Mouse (Mus musculus): ENCODE results near the gene Bid.
"Not testable (repeated sequence)": the region's sequence is repeated elsewhere in the genome, so short reads cannot be mapped to it uniquely, and the experiment has no call there.

Bid gene

DNA sequence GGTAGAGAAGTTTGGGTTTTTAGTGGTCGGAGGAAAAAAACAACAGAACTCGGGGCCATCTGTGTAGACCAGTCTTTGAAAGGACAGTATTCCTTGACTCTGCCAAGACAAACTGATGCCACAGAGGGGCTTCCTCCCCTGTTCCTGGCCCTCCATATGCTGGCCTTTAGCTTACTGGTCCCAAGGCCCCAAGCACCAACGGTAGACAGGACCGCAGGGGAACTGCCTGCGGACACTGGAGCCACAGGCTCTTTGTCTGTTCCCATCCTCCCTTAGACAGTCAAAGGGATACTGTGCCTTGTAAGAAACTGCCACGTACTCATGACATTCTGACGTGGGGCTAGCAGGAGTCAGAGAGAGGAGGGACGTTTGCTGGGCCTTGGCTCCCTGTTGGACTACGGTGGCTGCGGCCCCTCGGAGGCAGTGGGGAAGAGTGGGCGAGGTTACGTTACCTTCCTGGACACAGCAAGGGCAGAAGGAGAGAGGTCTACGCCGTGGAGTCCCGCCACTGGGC, 20.5 kb upstream of the Bid start:
- DNase-seq (ENCODE audit: low read depth, low spot score): no peak

GRCm38 (mm10) chr6:120934176-120934575, 17.5 kb upstream of the Bid start:
- DNase-seq (ENCODE audit: low read depth, low spot score): no peak

DNA sequence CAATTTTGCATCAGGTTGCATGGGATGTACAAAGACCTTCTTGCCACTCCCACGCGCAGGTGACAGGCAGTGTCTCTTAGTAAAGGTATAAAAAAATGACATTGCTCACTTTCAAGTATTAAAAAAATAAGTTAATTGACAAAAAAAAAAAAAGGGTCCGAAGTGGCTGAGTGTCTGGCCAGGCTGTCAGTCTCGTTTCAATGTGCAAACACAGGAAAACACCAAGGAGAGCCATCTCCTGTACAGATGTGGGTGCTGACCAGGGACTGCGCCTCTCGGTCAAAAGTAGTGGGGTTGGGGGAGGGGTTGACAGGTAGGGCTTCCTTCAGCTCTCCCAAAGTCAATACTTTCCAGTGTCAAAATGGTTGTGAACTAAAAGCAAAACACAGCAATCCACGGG, 17.0 kb upstream of the Bid start:
- no peak for DNase-seq (ENCODE audit: low read depth, low spot score)

DNA sequence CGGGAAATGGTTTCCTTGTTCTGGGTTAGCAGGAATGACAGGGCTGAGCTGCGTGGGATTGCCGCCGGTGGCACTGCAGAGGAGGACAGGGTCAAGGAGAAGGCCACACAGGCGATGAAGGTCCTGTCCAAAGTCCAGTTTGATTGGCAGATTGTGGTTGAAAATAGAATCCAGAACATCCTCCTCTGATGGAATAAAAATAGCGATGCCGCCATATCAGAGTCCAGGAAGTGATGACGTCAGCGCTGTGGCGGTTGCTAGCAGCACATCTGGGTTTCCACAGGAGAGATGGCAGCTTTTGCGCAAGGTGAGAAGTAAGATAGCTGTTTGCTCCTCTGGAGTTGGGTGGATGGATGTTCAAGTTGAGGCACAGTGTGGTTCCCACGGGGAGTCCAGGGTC, 15.9 kb upstream of the Bid start:
- no peak for DNase-seq (ENCODE audit: low read depth, low spot score)

DNA sequence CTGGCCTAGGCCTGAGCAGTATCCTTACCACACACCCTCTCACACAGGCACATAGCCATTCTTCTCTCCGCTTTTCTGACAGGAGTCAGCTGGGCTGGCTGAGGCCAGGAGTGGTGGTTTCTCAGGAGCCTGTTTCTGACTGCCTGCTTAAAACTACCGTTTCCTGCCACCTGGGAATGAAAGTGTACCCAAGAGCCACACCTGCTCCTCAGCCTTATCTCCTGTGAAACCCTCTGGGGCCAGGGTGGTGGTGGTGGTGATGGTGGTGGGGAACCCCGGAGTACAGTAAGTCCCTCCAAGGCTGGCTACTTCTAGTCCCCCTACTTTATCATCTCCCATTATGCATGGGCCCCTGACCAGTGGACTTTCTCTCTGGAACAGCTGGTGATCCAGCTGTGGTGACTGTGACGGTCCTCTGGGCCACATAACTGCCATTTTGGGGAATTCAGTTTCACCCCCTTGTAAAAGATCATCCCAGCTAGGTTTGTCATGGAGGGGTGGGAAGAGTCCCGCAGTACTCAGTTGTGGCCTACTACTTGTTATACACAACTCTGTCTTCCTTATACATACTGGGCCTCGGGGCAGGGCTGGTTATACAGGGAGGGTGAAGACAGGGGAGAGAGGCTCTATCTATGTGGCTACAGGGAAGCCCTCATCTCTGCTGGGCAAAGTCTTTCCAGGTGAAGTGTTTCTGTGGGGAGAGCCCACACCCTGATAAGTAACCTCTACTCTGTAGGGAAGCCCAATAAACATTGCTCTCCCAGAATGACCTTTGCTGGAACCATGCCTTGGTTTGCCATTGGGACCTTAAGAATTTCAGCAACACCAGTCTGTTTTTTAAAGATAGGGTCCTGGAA, 14.0 kb upstream of the Bid start:
- DNase-seq (ENCODE audit: low read depth, low spot score): no peak

GRCm38 (mm10) chr6:120929421-120929820, 12.8 kb upstream of the Bid start:
- DNase-seq (ENCODE audit: low read depth, low spot score): no peak

DNA sequence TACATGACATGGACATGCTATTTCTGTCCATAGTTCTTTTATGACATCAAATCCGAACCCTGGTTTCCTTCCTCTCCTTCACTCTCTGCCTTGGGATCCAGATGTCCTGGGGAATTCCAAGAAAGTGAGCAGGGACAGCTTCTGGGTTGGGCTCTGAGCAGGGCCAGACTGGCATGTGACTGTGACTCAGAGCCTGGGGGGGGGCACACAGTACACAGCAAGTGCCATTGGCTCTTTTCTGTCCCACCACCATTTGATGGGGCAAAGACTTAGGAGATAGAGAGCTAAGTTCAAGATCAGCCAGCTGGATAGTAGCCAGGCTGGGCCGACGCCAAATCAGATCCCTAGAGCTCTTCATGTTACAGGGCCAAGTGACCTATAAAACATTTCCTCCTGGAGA, 11.1 kb upstream of the Bid start:
- no peak for DNase-seq (ENCODE audit: low read depth, low spot score)

DNA sequence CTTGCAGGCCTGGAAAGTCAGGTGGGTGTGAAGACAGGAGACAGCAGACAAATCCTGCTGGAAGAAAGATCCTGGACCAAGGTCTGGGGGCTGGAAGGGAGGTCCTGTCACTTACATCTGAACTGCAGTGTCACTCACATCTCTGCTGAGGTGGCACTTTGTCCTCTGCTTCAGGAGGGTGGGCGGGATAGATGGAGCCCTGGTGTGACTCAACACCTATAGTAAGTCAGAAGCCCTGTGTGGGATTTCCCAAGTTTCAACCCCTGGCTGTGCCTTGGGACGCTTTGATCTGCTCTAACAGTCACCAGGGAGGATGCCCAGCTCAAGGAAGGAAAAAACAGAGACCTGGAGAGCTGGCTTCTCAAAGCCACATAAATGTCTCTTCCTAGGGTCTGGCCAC, 10.2 kb upstream of the Bid start:
- DNase-seq (ENCODE audit: low read depth, low spot score): no peak

GRCm38 (mm10) chr6:120924791-120925321, 8.2 kb upstream of the Bid start:
- not testable (repeated sequence) for DNase-seq (ENCODE audit: low read depth, low spot score)

- DNase-seq (ENCODE audit: low read depth, low spot score): no peak
Measured at GRCm38 (mm10) chr6:120917975-120918374, 1.3 kb upstream of the Bid start.

- DNase-seq (ENCODE audit: low read depth, low spot score): not testable (repeated sequence)
Measured at GRCm38 (mm10) chr6:120916972-120917881, 574 bp upstream of the Bid start.

GRCm38 (mm10) chr6:120915649-120915975, 1.0 kb downstream of the Bid start:
- DNase-seq (ENCODE audit: low read depth, low spot score): peak; percentile 6

GRCm38 (mm10) chr6:120914911-120915648, 1.6 kb downstream of the Bid start:
- DNase-seq (ENCODE audit: low read depth, low spot score): peak; percentile 19

DNA sequence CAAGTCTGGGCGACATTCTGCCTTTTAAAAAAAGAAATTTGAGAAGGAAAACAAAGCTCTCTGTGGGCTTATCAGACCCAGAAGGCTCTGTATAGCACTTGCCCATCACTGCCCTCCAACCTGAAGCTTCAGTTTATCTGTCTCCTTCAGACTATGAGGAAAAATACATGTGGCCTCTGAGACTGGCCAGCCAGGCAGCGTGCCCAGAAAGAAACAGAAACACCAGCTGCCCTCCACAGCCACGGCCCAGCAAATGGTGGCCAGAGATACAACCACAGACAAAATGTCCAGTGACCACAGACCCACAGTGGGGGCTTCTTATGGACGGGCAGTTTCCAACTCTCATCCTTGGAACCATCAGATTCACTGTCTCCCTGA, 2.1 kb downstream of the Bid start:
- no peak for DNase-seq (ENCODE audit: low read depth, low spot score)

GRCm38 (mm10) chr6:120913783-120914182, 2.9 kb downstream of the Bid start:
- no peak for DNase-seq (ENCODE audit: low read depth, low spot score)

GRCm38 (mm10) chr6:120912931-120913330, 3.7 kb downstream of the Bid start:
- DNase-seq (ENCODE audit: low read depth, low spot score): no peak

GRCm38 (mm10) chr6:120911213-120912007, 5.2 kb downstream of the Bid start:
- DNase-seq (ENCODE audit: low read depth, low spot score): no peak

- no peak for DNase-seq (ENCODE audit: low read depth, low spot score)
Measured at GRCm38 (mm10) chr6:120909501-120909900, 7.2 kb downstream of the Bid start.

- not testable (repeated sequence) for DNase-seq (ENCODE audit: low read depth, low spot score)
Measured at GRCm38 (mm10) chr6:120907876-120908597, 8.6 kb downstream of the Bid start.

DNA sequence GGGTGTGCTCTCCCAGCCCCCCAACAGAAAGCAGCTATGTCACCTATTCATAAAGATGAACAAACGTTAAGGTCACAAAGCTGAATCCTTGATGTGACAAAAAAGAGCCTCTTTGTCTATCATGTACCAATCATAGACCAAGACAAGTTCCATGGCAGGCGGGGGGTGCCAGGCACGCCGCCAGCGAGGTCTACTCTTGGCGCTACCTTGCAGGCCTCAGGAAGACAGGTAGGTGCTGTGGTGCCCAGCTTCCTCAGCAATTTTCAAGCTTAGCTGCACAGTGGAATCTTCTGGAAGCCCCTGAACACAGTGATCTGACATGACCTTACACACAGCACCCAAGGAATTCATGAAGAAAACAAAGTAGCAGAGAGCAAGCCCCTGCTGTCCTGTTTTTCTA, 10.1 kb downstream of the Bid start:
- no peak for DNase-seq (ENCODE audit: low read depth, low spot score)
